39 mouse cellular contexts compared by ENCODE assay signal in the genomic region with DNA sequence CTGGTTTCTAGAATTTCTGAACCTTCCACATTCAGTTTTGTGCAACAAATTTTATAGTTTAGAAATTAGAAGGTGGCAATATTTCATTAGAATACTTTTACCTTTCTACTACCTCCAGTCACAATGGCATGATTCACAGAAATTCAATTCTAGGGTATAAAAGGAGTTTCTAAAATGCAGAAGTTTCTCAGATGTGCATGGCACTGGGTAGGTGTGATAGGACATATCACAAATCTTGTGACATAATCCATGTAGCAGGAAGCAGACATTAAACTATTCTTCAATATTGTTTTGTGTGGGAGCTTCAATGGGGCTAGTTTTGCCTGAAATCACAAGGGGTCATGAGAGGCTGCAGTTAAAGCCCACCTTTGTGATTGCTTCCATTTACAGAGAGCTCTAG. TPM values are rescaled to one million over a fixed set of nuclear protein-coding genes. Genes with fewer than 3 reads are reported as not detected.
"Had no signal": no experiment of that assay in that cellular context is flagged by ENCODE, and none has a peak within 500 bp of the region (broad histone marks: within the 10 kb centered on the region; RNA-seq: fewer than 3 reads in every experiment).

No protein-coding gene starts in this region.

- H3K27me3 ChIP-seq: heart, embryonic 12.5 days; heart, embryonic 13.5 days; heart, embryonic 15.5 days; hindbrain, embryonic 12.5 days; hindbrain, embryonic 13.5 days; hindbrain, embryonic 15.5 days; intestine, embryonic 15.5 days; kidney, embryonic 15.5 days had no signal

- H3K9ac ChIP-seq: heart, embryonic 12.5 days; heart, embryonic 13.5 days; heart, embryonic 15.5 days; hindbrain, embryonic 12.5 days; hindbrain, embryonic 13.5 days; hindbrain, embryonic 14.5 days; hindbrain, embryonic 15.5 days; intestine, embryonic 15.5 days; kidney, embryonic 15.5 days had no signal

- H3K4me1 ChIP-seq: heart, embryonic 15.5 days; hindbrain, embryonic 10.5 days; hindbrain, embryonic 12.5 days; intestine, embryonic 15.5 days; kidney, embryonic 15.5 days had no signal

- H3K9me3 ChIP-seq: intestine, embryonic 15.5 days had no signal

- H3K27ac ChIP-seq: heart, embryonic 13.5 days; heart, embryonic 15.5 days; hindbrain, embryonic 10.5 days; hindbrain, embryonic 12.5 days; hindbrain, embryonic 13.5 days; hindbrain, embryonic 14.5 days; hindbrain, embryonic 15.5 days; hindbrain, postnatal 0 days; intestine, embryonic 15.5 days; kidney, embryonic 15.5 days; kidney, postnatal 0 days; layer of hippocampus, adult 2 months; left cerebral cortex, adult 2 months had no signal

- H3K4me3 ChIP-seq: heart, embryonic 12.5 days; heart, embryonic 13.5 days; heart, embryonic 15.5 days; hindbrain, embryonic 10.5 days; hindbrain, embryonic 12.5 days; hindbrain, embryonic 13.5 days; hindbrain, embryonic 15.5 days; intestine, embryonic 15.5 days; kidney, embryonic 15.5 days; layer of hippocampus, adult 2 months; left cerebral cortex, adult 2 months had no signal

- DNase-seq: heart, postnatal 10 days; heart, postnatal 14 days; heart, postnatal 36 days; heart, postnatal 4 days; kidney, adult 11 months; kidney, adult 18-20 months; kidney, adult 2 months; kidney, adult 8-10 months; kidney, adult 9 months; kidney, postnatal 10 days; kidney, postnatal 14 days; kidney, postnatal 25 days; kidney, postnatal 36 days; kidney, postnatal 4 days; layer of hippocampus, adult 9-11 months; layer of hippocampus, postnatal 36 days had no signal

RNA-seq across cellular contexts. Expression of a gene that starts 7.4 kb away (rescaled TPM):
- total RNA-seq: heart, postnatal 14 days; hindbrain, postnatal 0 days; layer of hippocampus, adult 18-20 months had no signal
- polyA plus RNA-seq: heart, embryonic 14.5 days; heart, embryonic 15.5 days; kidney, adult 2 months; large intestine, adult 2 months had no signal

RNA-seq across cellular contexts. Expression of a gene that starts 58.8 kb away (rescaled TPM):
- total RNA-seq: heart, postnatal 14 days; heart, postnatal 36 days; heart, postnatal 4 days; hematopoietic stem cell, adult 5-6 weeks; hindbrain, postnatal 0 days had no signal
- polyA plus RNA-seq: heart, embryonic 12.5 days; heart, embryonic 13.5 days; heart, embryonic 14.5 days; heart, embryonic 15.5 days; heart, embryonic 16.5 days; heart, postnatal 0 days; hindbrain, embryonic 10.5 days; hindbrain, embryonic 11.5 days; hindbrain, embryonic 12.5 days; hindbrain, embryonic 13.5 days; intestine, embryonic 14.5 days; intestine, postnatal 0 days; kidney, adult 2 months; kidney, embryonic 15.5 days; kidney, postnatal 0 days; large intestine, adult 2 months had no signal
